Mouse (Mus musculus) E14TG2a.4 (cell line): Measurements from ENCODE around the gene Usp37.

Experiments used
- CTCF ChIP-seq: conservative IDR thresholded peaks from 2 replicates; pipeline ENCODE4 v1.5.1; 2014; ENCODE audit warnings: low read length
- POU5F1 ChIP-seq: IDR thresholded peaks from 2 replicates; pipeline ENCODE4 v1.6.1; 2014; ENCODE audit warnings: low read length, borderline replicate concordance

DNA sequence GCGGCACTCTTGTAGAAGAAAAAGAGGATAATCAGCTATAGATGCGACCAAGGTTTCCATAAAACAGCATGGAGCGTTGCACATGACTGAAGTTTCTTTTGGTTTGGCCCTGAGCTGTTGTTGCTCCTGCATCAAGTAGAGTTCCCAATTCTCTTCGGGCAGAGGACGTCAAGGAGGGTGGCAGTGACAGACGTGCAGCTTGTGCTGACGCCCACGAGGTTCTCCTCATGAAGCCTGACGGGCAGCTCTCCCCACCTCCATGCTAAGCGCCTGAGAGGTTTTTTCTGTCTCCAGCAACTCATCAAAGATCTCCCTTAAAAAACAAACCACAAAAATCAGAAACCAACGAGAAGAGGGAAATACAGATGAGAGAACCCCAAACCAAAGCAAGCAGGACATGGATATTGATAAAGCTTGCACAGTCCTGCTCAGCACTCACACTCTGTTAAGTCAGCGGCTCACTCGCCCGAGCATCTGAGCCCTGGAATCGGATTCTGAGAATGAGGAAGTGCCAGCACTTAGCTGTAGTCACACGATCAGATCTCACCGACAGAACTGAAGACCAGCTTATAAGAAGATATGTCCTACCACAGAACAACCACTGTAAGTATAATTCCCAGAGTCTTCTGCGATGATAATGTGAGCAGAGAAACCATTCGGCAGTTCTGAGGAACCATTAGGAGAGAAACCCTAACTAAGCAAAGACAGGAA lies 104.8 kb downstream of the Usp37 start:
- TF ChIP-seq CTCF (no peak), POU5F1 (no peak)
